Mouse (Mus musculus): ENCODE results near the gene Slc22a17. TPM values are rescaled to one million over a fixed set of nuclear protein-coding genes. Genes with fewer than 3 reads are reported as not detected.
"Not testable (repeated sequence)": the region's sequence is repeated elsewhere in the genome, so short reads cannot be mapped to it uniquely, and the experiment has no call there.

Slc22a17 gene
- polyA plus RNA-seq, 1 experiment from 2014 or later, result 34.1 TPM

DNA sequence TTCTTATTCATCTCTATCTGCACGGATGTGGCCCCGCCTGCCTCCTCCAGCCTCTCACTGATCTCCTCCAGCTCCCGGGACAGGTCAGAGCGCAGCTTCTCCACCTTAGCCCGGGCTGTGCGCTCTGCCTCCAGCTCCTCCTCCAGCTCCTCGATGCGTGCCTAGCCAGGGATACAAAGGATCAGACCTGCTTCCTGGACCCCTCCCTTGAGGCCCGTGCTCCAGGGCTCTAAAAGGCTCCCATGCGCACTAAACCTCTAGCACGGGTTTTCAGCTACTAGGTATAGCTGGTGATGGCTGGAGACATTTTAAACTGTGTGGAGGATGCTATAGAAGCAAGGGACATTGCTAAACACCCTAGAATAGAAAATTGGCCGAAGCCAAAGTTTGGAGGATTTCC lies 37.6 kb upstream of the Slc22a17 start:
- no peak for ATAC-seq (ENCODE audit: borderline replicate concordance, extremely low read depth, low FRiP score, low TSS enrichment)
- no peak overlapping the region for H3K9ac ChIP-seq
- 54% methylated on average over 12 of the region's 12 CpGs for WGBS
- no peak overlapping the region for H3K27ac ChIP-seq
- H3K27me3 ChIP-seq, result peaks cover 3% of the 10 kb centered on the region; the same call in 1 of the 2 replicates
- no peak overlapping the region for H3K4me2 ChIP-seq
- H3K9me3 ChIP-seq, result no peaks in the 10 kb centered on the region
- no peaks in the 10 kb centered on the region for H3K36me3 ChIP-seq
- no peaks in the 10 kb centered on the region for H3K4me1 ChIP-seq
- no peak overlapping the region for H3K4me3 ChIP-seq

DNA sequence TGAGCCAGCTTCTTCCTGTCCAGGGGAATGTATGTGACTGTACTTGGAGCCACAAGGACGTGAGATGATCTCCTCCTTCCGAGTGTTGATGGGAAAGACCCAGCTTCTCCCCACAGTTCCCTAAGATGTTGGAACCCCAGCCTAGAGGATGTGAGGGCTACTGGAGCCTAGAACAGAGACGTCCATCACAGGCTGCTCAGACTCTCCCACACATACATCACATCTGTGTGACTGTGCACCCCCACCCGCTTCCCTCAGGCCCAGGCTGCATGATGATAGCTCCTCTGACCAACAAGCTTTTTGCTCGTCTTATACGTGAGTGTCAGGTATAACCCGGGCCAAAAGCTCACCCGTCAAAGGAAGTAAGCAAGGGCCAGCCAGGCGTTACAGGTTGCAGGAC lies 35.8 kb upstream of the Slc22a17 start:
- Histone ChIP-seq H3K36me3 (no peaks in the 10 kb centered on the region), H3K4me1 (no peaks in the 10 kb centered on the region), H3K4me2 (no peak overlapping the region), H3K4me3 (no peak overlapping the region), H3K27me3 (peaks cover 3% of the 10 kb centered on the region; the same call in 1 of the 2 replicates), H3K9me3 (no peaks in the 10 kb centered on the region), H3K9ac (no peak overlapping the region), H3K27ac (no peak overlapping the region)
- no peak for ATAC-seq (ENCODE audit: borderline replicate concordance, extremely low read depth, low FRiP score, low TSS enrichment)
- WGBS, result 79% methylated on average over 9 of the region's 9 CpGs

DNA sequence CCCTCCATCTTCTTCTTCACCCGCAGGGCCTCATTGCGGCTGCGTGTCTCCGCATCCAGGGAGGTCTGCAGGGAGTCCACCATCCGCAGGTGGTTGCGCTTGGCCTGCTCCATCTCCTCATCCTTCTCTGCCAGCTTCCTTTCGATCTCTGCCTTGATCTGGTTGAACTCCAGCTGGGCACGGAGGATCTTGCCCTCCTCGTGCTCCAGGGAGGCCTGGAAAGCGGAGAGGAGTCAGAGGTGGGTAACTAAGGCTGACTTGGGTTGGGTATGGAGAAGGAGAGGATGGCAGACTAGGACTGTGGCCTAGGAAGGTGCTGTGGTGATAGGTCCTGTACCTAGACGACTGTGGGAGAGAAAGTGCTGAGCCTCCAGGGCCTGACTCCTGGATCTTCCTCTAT lies 34.1 kb upstream of the Slc22a17 start:
- not testable (repeated sequence) for H3K9ac ChIP-seq; H3K36me3 ChIP-seq; H3K27me3 ChIP-seq; ATAC-seq (ENCODE audit: borderline replicate concordance, extremely low read depth, low FRiP score, low TSS enrichment); H3K27ac ChIP-seq; H3K9me3 ChIP-seq; H3K4me2 ChIP-seq; H3K4me1 ChIP-seq; H3K4me3 ChIP-seq
- 82% methylated on average over 11 of the region's 11 CpGs for WGBS

- Histone ChIP-seq H3K4me2 (no peak overlapping the region), H3K27me3 (0 out of 2 replicates have a peak, but pooled peaks cover 2% of the 10 kb centered on the region), H3K4me3 (no peak overlapping the region), H3K36me3 (no peaks in the 10 kb centered on the region), H3K9me3 (no peaks in the 10 kb centered on the region), H3K9ac (no peak overlapping the region), H3K4me1 (no peaks in the 10 kb centered on the region), H3K27ac (no peak overlapping the region)
- ATAC-seq (ENCODE audit: borderline replicate concordance, extremely low read depth, low FRiP score, low TSS enrichment), result no peak
- 72% methylated on average over 19 of the region's 19 CpGs for WGBS
These were observed 33.2 kb upstream of the Slc22a17 start for GRCm38 (mm10) chr14:54945975-54946704.

DNA sequence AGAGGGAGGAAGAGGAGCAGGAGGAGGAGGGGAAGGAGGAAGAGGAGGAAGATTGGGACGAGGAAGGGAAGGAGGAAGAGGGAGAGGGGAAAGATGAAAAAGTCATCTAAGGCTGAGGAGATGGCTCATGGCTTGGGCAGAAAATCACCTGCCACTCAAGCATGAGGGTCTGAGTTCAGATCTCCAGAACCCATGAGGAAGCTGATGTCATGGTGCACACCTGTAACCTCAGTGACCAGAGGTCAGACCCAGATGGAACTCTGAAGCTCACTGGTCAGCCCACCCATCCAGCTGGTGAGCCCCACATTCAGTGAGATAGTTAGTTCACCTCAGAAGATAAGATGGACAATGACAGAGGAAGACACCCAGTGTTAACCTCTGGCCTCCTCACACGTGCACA lies 32.0 kb upstream of the Slc22a17 start:
- no peak overlapping the region for H3K4me2 ChIP-seq
- no peaks in the 10 kb centered on the region for H3K36me3 ChIP-seq
- WGBS, result 64% methylated on average over 2 of the region's 2 CpGs
- no peaks in the 10 kb centered on the region for H3K9me3 ChIP-seq
- H3K4me3 ChIP-seq, result no peak overlapping the region
- peaks cover 2% of the 10 kb centered on the region; the same call in 1 of the 2 replicates for H3K4me1 ChIP-seq
- H3K27ac ChIP-seq, result no peak overlapping the region
- H3K9ac ChIP-seq, result no peak overlapping the region
- no peak for ATAC-seq (ENCODE audit: borderline replicate concordance, extremely low read depth, low FRiP score, low TSS enrichment)
- H3K27me3 ChIP-seq, result 0 out of 2 replicates have a peak, but pooled peaks cover 2% of the 10 kb centered on the region

DNA sequence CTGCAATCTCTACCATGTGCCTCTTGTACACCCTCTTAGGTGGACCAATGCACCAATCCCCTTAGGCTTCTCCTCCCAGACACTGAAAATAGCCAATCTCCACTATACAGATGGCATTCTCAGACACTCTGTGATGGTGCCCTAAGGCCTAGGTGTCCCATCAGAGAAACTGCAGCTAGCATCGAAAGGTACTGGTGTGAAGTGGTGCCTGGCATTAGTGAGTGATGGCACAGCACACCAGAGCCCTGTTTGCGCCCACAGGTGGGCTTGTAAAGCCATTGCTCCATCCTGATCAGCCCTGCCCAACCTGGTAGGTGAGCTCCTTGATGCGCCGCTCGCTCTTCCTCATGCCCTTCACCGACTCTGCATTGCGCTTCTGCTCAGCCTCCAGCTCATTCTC lies 31.0 kb upstream of the Slc22a17 start:
- Histone ChIP-seq H3K4me1 (peaks cover 5% of the 10 kb centered on the region; the same call in 1 of the 2 replicates), H3K27ac (no peak overlapping the region), H3K4me3 (no peak overlapping the region), H3K9ac (no peak overlapping the region), H3K4me2 (no peak overlapping the region), H3K36me3 (no peaks in the 10 kb centered on the region), H3K27me3 (0 out of 2 replicates have a peak, but pooled peaks cover 2% of the 10 kb centered on the region), H3K9me3 (no peaks in the 10 kb centered on the region)
- 91% methylated on average over 7 of the region's 7 CpGs for WGBS
- ATAC-seq (ENCODE audit: borderline replicate concordance, extremely low read depth, low FRiP score, low TSS enrichment), result no peak

GRCm38 (mm10) chr14:54942479-54942878 lies 29.5 kb upstream of the Slc22a17 start:
- no peaks in the 10 kb centered on the region for H3K36me3 ChIP-seq

DNA sequence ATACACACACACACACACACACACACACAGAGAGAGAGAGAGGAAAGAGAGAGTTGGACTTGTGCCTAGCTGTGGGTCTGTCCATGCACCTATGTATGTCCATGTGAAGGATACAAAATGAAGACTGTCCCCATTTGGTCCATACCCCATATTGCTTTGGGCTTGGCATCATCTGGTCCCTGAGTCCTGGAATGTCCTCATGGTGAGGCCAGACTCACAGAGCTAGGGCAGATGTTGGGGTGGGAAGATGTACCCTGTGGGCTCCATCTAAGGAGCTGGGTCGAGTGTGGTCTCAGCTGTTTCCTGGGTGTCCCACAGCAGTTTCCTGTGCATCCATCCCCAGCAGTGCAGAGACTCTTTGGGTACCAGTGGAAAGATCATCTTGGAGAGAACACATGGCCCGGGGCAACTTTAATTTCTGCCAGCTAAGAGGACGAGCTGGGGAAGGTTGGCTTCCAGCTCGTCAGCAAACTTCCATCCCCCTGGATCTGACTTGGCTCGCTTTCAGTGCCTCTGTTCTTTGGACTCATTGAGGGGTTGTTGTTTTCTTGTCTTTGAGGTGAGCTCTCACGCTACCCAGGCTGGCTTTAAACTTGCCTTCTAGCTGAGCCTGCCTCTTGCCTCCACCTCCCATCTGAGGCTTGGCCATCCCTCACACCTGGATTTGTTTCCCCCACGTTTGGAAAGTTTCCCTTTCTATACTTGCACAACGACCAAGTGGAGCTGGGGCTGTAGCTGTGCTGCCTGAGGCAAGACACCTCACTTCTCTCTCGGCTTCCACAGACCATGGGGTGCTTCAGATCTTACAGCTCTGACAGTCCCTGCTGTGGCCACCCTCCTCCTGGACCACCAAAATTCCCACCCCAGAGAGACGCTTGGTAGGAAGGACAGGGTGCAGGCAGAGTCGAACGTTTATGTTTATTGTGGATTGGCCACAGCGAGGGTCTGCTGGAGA lies 28.4 kb upstream of the Slc22a17 start:
- WGBS, result 54% methylated on average over 13 of the region's 13 CpGs
- no peaks in the 10 kb centered on the region for H3K9me3 ChIP-seq
- no peak overlapping the region for H3K4me2 ChIP-seq
- no peak overlapping the region for H3K9ac ChIP-seq
- no peaks in the 10 kb centered on the region for H3K36me3 ChIP-seq
- no peak overlapping the region for H3K4me3 ChIP-seq
- H3K27me3 ChIP-seq, result 0 out of 2 replicates have a peak, but pooled peaks cover 2% of the 10 kb centered on the region
- ATAC-seq (ENCODE audit: borderline replicate concordance, extremely low read depth, low FRiP score, low TSS enrichment), result no peak
- no peak overlapping the region for H3K27ac ChIP-seq
- peaks cover 5% of the 10 kb centered on the region; the same call in 1 of the 2 replicates for H3K4me1 ChIP-seq

More at GRCm38 (mm10) chr14:54942479-54942878, 29.5 kb upstream of the Slc22a17 start:
- no peak overlapping the region for H3K4me3 ChIP-seq
- H3K27ac ChIP-seq, result no peak overlapping the region
- H3K4me2 ChIP-seq, result no peak overlapping the region
- no peak overlapping the region for H3K9ac ChIP-seq
- H3K27me3 ChIP-seq, result 0 out of 2 replicates have a peak, but pooled peaks cover 2% of the 10 kb centered on the region
- no peaks in the 10 kb centered on the region for H3K9me3 ChIP-seq
- peaks cover 5% of the 10 kb centered on the region; the same call in 1 of the 2 replicates for H3K4me1 ChIP-seq
- no peak for ATAC-seq (ENCODE audit: borderline replicate concordance, extremely low read depth, low FRiP score, low TSS enrichment)
- 78% methylated on average over 8 of the region's 8 CpGs for WGBS

DNA sequence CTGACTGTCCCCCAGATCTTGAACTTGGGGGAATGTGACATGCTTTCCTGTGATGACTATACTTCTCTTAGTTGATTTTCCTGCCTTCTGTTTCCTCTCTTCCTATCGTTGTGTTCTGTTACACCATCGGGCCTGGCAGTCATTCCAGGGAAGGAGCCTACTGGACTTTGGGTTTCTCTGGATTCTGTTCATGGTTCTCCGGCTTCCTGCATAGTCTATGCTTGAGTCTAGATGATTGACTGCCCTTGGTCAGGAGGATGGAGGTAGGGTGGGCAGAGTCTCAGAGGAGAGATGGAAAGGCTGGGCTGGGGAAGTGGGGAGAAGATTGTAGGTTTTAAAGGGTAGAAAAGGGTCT lies 27.2 kb upstream of the Slc22a17 start:
- Histone ChIP-seq H3K9ac (no peak overlapping the region), H3K27me3 (0 out of 2 replicates have a peak, but pooled peaks cover 4% of the 10 kb centered on the region), H3K9me3 (no peaks in the 10 kb centered on the region), H3K27ac (peak overlapping the region; percentile 37; the same call in 1 of the 2 replicates), H3K4me3 (no peak overlapping the region), H3K4me1 (peaks cover 5% of the 10 kb centered on the region; the same call in 1 of the 2 replicates), H3K4me2 (no peak overlapping the region), H3K36me3 (no peaks in the 10 kb centered on the region)
- ATAC-seq (ENCODE audit: borderline replicate concordance, extremely low read depth, low FRiP score, low TSS enrichment), result no peak
- WGBS, result 66% methylated on average over 3 of the region's 3 CpGs

- 40% methylated on average over 12 of the region's 12 CpGs for WGBS
- no peak overlapping the region for H3K4me2 ChIP-seq
These were observed 26.7 kb upstream of the Slc22a17 start for GRCm38 (mm10) chr14:54939434-54940175.

More at GRCm38 (mm10) chr14:54939434-54940175, 26.7 kb upstream of the Slc22a17 start:
- Histone ChIP-seq H3K27me3 (0 out of 2 replicates have a peak, but pooled peaks cover 7% of the 10 kb centered on the region), H3K4me1 (peaks cover 5% of the 10 kb centered on the region; the same call in 1 of the 2 replicates), H3K36me3 (no peaks in the 10 kb centered on the region), H3K9ac (no peak overlapping the region), H3K9me3 (no peaks in the 10 kb centered on the region), H3K4me3 (no peak overlapping the region), H3K27ac (peak overlapping the region; percentile 37)
- ATAC-seq (ENCODE audit: borderline replicate concordance, extremely low read depth, low FRiP score, low TSS enrichment), result peak; percentile 73; the same call in 1 of the 2 replicates
